Comparison of ENCODE assay signal across 12 mouse cellular contexts in genomic region chr2:165944576-165945351, GRCm38 (mm10). TPM values are rescaled to one million over a fixed set of nuclear protein-coding genes. Genes with fewer than 3 reads are reported as not detected.
DNase-seq lines count a peak whose midpoint lies in the region; ATAC-seq lines count a peak whose summit lies in the region.
"Had no signal": no experiment of that assay in that cellular context is flagged by ENCODE, and none has a peak within 500 bp of the region (broad histone marks: within the 10 kb centered on the region; RNA-seq: fewer than 3 reads in every experiment).

No protein-coding gene starts in this region.

- H3K4me3 ChIP-seq in heart, embryonic 13.5 days = no peak overlapping the region
- no peak overlapping the region for H3K4me3 ChIP-seq in midbrain, embryonic 11.5 days (ENCODE audit: low read depth, low read length)
- H3K4me3 ChIP-seq in midbrain, embryonic 10.5 days = no peak overlapping the region
- H3K4me3 ChIP-seq in liver, embryonic 12.5 days = no peak overlapping the region
- no peak overlapping the region for H3K4me3 ChIP-seq in hindbrain, embryonic 12.5 days
- H3K4me3 ChIP-seq: intestine, embryonic 15.5 days; myocyte had no signal

- intact Hi-C loops in heart, postnatal 36 days (cut with DNase I) = no loop called here

- H3K27ac ChIP-seq in heart, embryonic 13.5 days (replicated peaks) = peak overlapping the region; percentile 30; the same call in 1 of the 2 replicates
- no peak overlapping the region for H3K27ac ChIP-seq in midbrain, embryonic 11.5 days (ENCODE audit: low read depth, low read length)
- no peak overlapping the region; the same call in 1 of the 2 replicates for H3K27ac ChIP-seq in midbrain, embryonic 10.5 days (replicated peaks)
- H3K27ac ChIP-seq in liver, embryonic 12.5 days = peak overlapping the region; percentile 82
- no peak overlapping the region for H3K27ac ChIP-seq in hindbrain, embryonic 12.5 days
- H3K27ac ChIP-seq: intestine, embryonic 15.5 days had no signal

- no peaks in the 10 kb centered on the region for H3K36me3 ChIP-seq in heart, embryonic 13.5 days
- no peaks in the 10 kb centered on the region for H3K36me3 ChIP-seq in midbrain, embryonic 11.5 days (ENCODE audit: control insufficient read depth, insufficient read depth, low read length)
- no peaks in the 10 kb centered on the region for H3K36me3 ChIP-seq in midbrain, embryonic 10.5 days
- H3K36me3 ChIP-seq in liver, embryonic 12.5 days = no peaks in the 10 kb centered on the region
- no peaks in the 10 kb centered on the region for H3K36me3 ChIP-seq in hindbrain, embryonic 12.5 days
- H3K36me3 ChIP-seq: intestine, embryonic 15.5 days had no signal

- DNase-seq in heart, postnatal 36 days = no peak
- DNase-seq in midbrain, embryonic 11.5 days (ENCODE audit: low spot score, missing footprints) = peak; percentile 76
- DNase-seq in midbrain, embryonic 10.5 days (ENCODE audit: low spot score) = no peak
- DNase-seq: adrenal gland, postnatal 14 days; cerebellum, adult 11-12 months; kidney, postnatal 4 days had no signal

- WGBS in heart, embryonic 13.5 days = 66% methylated on average over 11 of the region's 11 CpGs
- 82% methylated on average over 11 of the region's 11 CpGs for WGBS in midbrain, embryonic 11.5 days
- 82% methylated on average over 11 of the region's 11 CpGs for WGBS in midbrain, embryonic 10.5 days
- whole genome bisulfite sequencing in liver, embryonic 12.5 days (ENCODE audit: insufficient replicate concordance) = 58% methylated on average over 11 of the region's 11 CpGs
- WGBS in hindbrain, embryonic 12.5 days = 81% methylated on average over 11 of the region's 11 CpGs

- H3K4me1 ChIP-seq in heart, embryonic 13.5 days = peaks cover 11% of the 10 kb centered on the region
- no peaks in the 10 kb centered on the region for H3K4me1 ChIP-seq in midbrain, embryonic 11.5 days (ENCODE audit: control insufficient read depth, insufficient read depth, low read length)
- H3K4me1 ChIP-seq in midbrain, embryonic 10.5 days = peaks cover 3% of the 10 kb centered on the region; the same call in 1 of the 2 replicates
- H3K4me1 ChIP-seq in liver, embryonic 12.5 days = peaks cover 40% of the 10 kb centered on the region
- peaks cover 4% of the 10 kb centered on the region; the same call in 1 of the 2 replicates for H3K4me1 ChIP-seq in hindbrain, embryonic 12.5 days
- H3K4me1 ChIP-seq: intestine, embryonic 15.5 days had no signal

- no peaks in the 10 kb centered on the region for H3K27me3 ChIP-seq in heart, embryonic 13.5 days (replicated peaks)
- no peaks in the 10 kb centered on the region for H3K27me3 ChIP-seq in midbrain, embryonic 11.5 days (ENCODE audit: control insufficient read depth, insufficient read depth, low read length)
- no peaks in the 10 kb centered on the region for H3K27me3 ChIP-seq in midbrain, embryonic 10.5 days (ENCODE audit: low read depth, poor library complexity, severe bottlenecking)
- H3K27me3 ChIP-seq in liver, embryonic 12.5 days (replicated peaks) = no peaks in the 10 kb centered on the region
- no peaks in the 10 kb centered on the region for H3K27me3 ChIP-seq in hindbrain, embryonic 12.5 days
- H3K27me3 ChIP-seq: intestine, embryonic 15.5 days had no signal

- no peak overlapping the region for H3K9ac ChIP-seq in heart, embryonic 13.5 days
- no peak overlapping the region for H3K9ac ChIP-seq in midbrain, embryonic 11.5 days (ENCODE audit: low read length)
- H3K9ac ChIP-seq in liver, embryonic 12.5 days = 0 out of 2 replicates have a peak overlapping the region, but pooled peaks have one; percentile 14
- no peak overlapping the region for H3K9ac ChIP-seq in hindbrain, embryonic 12.5 days
- H3K9ac ChIP-seq: intestine, embryonic 15.5 days had no signal

- no peak overlapping the region for H3K4me2 ChIP-seq in heart, embryonic 13.5 days
- no peak overlapping the region for H3K4me2 ChIP-seq in midbrain, embryonic 11.5 days
- peak overlapping the region; percentile 51 for H3K4me2 ChIP-seq in liver, embryonic 12.5 days
- H3K4me2 ChIP-seq in hindbrain, embryonic 12.5 days (replicated peaks) = no peak overlapping the region
- H3K4me2 ChIP-seq: intestine, embryonic 15.5 days had no signal

- ATAC-seq in heart, embryonic 13.5 days (ENCODE audit: extremely low read depth, insufficient number of reproducible peaks, low FRiP score, low TSS enrichment) = 0 out of 2 replicates have a peak, but pooled peaks have one; percentile 42
- no peak for ATAC-seq in midbrain, embryonic 11.5 days (ENCODE audit: low FRiP score)
- ATAC-seq in liver, embryonic 12.5 days = peak; percentile 93
- ATAC-seq in granulocyte monocyte progenitor cell, adult 5-6 weeks (replicated peaks; ENCODE audit: poor library complexity, severe bottlenecking) = no peak
- no peak for ATAC-seq in hindbrain, embryonic 12.5 days (ENCODE audit: low FRiP score)
- ATAC-seq: intestine, embryonic 15.5 days had no signal

- 0 out of 2 replicates have a peak, but pooled peaks cover 4% of the 10 kb centered on the region for H3K9me3 ChIP-seq in heart, embryonic 13.5 days
- no peaks in the 10 kb centered on the region for H3K9me3 ChIP-seq in midbrain, embryonic 11.5 days (ENCODE audit: control insufficient read depth, low read length)
- H3K9me3 ChIP-seq in midbrain, embryonic 10.5 days (replicated peaks) = no peaks in the 10 kb centered on the region
- H3K9me3 ChIP-seq in liver, embryonic 12.5 days (replicated peaks) = no peaks in the 10 kb centered on the region
- H3K9me3 ChIP-seq in hindbrain, embryonic 12.5 days (replicated peaks) = no peaks in the 10 kb centered on the region
- H3K9me3 ChIP-seq: intestine, embryonic 15.5 days had no signal

RNA-seq across cellular contexts. Expression of gene Zmynd8, which starts 45.9 kb away (rescaled TPM):
- polyA plus RNA-seq in heart, embryonic 13.5 days (2015; fragmentation: Nextera tagmentation; extraction: Ambion mirVana) = 41.5 and 42.4 TPM in 2 replicates
- total RNA-seq in heart, postnatal 36 days (2021) = 10 to 100 TPM; 46.5 to 48.0 TPM
- 43.1 and 45.6 TPM in 2 replicates for polyA plus RNA-seq in midbrain, embryonic 11.5 days (2014; fragmentation: Nextera tagmentation; extraction: Ambion mirVana)
- 61.4 and 63.3 TPM in 2 replicates for polyA plus RNA-seq in midbrain, embryonic 10.5 days (2016; fragmentation: Nextera tagmentation; extraction: Ambion mirVana)
- polyA plus RNA-seq in liver, embryonic 12.5 days (2016; fragmentation: Nextera tagmentation; extraction: Ambion mirVana) = 35.7 and 38.5 TPM in 2 replicates
- total RNA-seq in granulocyte monocyte progenitor cell, adult 5-6 weeks (2014; fragmentation: Nextera tagmentation) = 53.0 and 58.3 TPM in 2 replicates
- 32.2 and 33.7 TPM in 2 replicates for total RNA-seq in granulocyte monocyte progenitor cell, adult 5-6 weeks (2017)
- 71.8 and 72.1 TPM in 2 replicates for polyA plus RNA-seq in hindbrain, embryonic 12.5 days (2016; fragmentation: Nextera tagmentation; extraction: Ambion mirVana)

RNA-seq across cellular contexts. Expression of gene Ncoa3, which starts 47.7 kb away (rescaled TPM):
- 10.5 and 11.2 TPM in 2 replicates for polyA plus RNA-seq in heart, embryonic 13.5 days (2015; fragmentation: Nextera tagmentation; extraction: Ambion mirVana)
- 10 to 100 TPM; 23.0 to 27.1 TPM for total RNA-seq in heart, postnatal 36 days (2021)
- polyA plus RNA-seq in midbrain, embryonic 11.5 days (2014; fragmentation: Nextera tagmentation; extraction: Ambion mirVana) = 16.1 and 17.4 TPM in 2 replicates
- polyA plus RNA-seq in midbrain, embryonic 10.5 days (2016; fragmentation: Nextera tagmentation; extraction: Ambion mirVana) = 15.2 and 15.9 TPM in 2 replicates
- 8.1 and 8.3 TPM in 2 replicates for polyA plus RNA-seq in liver, embryonic 12.5 days (2016; fragmentation: Nextera tagmentation; extraction: Ambion mirVana)
- 17.4 and 19.9 TPM in 2 replicates for total RNA-seq in granulocyte monocyte progenitor cell, adult 5-6 weeks (2014; fragmentation: Nextera tagmentation)
- total RNA-seq in granulocyte monocyte progenitor cell, adult 5-6 weeks (2017) = 16.1 and 20.8 TPM in 2 replicates
- polyA plus RNA-seq in hindbrain, embryonic 12.5 days (2016; fragmentation: Nextera tagmentation; extraction: Ambion mirVana) = 14.9 and 15.0 TPM in 2 replicates

Comparison
In these comparisons a context has a peak if more than half of its experiments do, and no peak if none do; other contexts are left out.
1. ATAC-seq: peak in heart, embryonic 13.5 days (single experiment) and liver, embryonic 12.5 days (single experiment); none in midbrain, embryonic 11.5 days (single experiment), granulocyte monocyte progenitor cell, adult 5-6 weeks (single experiment) and hindbrain, embryonic 12.5 days (single experiment).
2. H3K27ac ChIP-seq: peak in heart, embryonic 13.5 days (single experiment) and liver, embryonic 12.5 days (single experiment); none in midbrain, embryonic 11.5 days (single experiment), midbrain, embryonic 10.5 days (single experiment) and hindbrain, embryonic 12.5 days (single experiment).